Mouse (Mus musculus) midbrain, embryonic 13.5 days (tissue): ENCODE measurements at regions not wholly inside any gene's neighbourhood (a gene's known extent, or its start where the extent isn't known, plus 50 kb on each side); places are given as distances from the start of the nearest gene placed in this dataset.
"Not testable (repeated sequence)": the region's sequence is repeated elsewhere in the genome, so short reads cannot be mapped to it uniquely, and the experiment has no call there.

Experiments
- ATAC-seq: fragments of 200-750 bp; cut with Nextera tagmentation; 2 replicates; pipeline ENCODE4 v1.8.0; 2017; ENCODE audit warnings: mild to moderate bottlenecking, moderate TSS enrichment, moderate library complexity
- H3K27ac ChIP-seq: fragments of 300-500 bp; sonication (generic); 2 replicates; pipeline ENCODE4 v1.5.1; 2015; ENCODE audit warnings: inconsistent platforms, mild to moderate bottlenecking, moderate library complexity
- H3K27me3 ChIP-seq: fragments of 300-500 bp; sonication (generic); 2 replicates; pipeline ENCODE4 v1.6.1; 2015; ENCODE audit warnings: mild to moderate bottlenecking, inconsistent platforms
- H3K36me3 ChIP-seq: fragments of 300-500 bp; sonication (generic); 2 replicates; pipeline ENCODE4 v1.6.1; 2015; ENCODE audit warnings: mild to moderate bottlenecking, inconsistent platforms
- H3K4me1 ChIP-seq: fragments of 300-500 bp; sonication (generic); replicated peaks from 2 replicates; pipeline ENCODE4 v1.6.1; 2015; ENCODE audit warnings: inconsistent platforms
- H3K4me2 ChIP-seq: fragments of 300-500 bp; sonication (generic); replicated peaks from 2 replicates; pipeline ENCODE4 v1.6.1; 2015; ENCODE audit warnings: moderate library complexity, mild to moderate bottlenecking, inconsistent platforms
- H3K4me3 ChIP-seq: fragments of 300-500 bp; sonication (generic); replicated peaks from 2 replicates; pipeline ENCODE4 v1.5.1; 2015; ENCODE audit warnings: mild to moderate bottlenecking, inconsistent platforms
- H3K9ac ChIP-seq: fragments of 300-500 bp; sonication (generic); replicated peaks from 2 replicates; pipeline ENCODE4 v1.6.1; 2015; ENCODE audit warnings: mild to moderate bottlenecking, inconsistent platforms
- H3K9me3 ChIP-seq: fragments of 300-500 bp; sonication (generic); 2 replicates; pipeline ENCODE4 v1.6.1; 2016; ENCODE audit warnings: mild to moderate bottlenecking, inconsistent platforms
- WGBS: fragments of 180-500 bp; shearing (Covaris S2); methylation state at CpG from one replicate; pipeline ENCODE4 v1.1.7; 2015; 5-methylcytosine and 5-hydroxymethylcytosine counted together

GRCm38 (mm10) chr5:60228966-60229365 lies 1579.7 kb upstream of the G6pd2 start:
- 24% methylated on average over 6 of the region's 6 CpGs for WGBS
- ATAC-seq: no peak
- H3K4me2 ChIP-seq: no peak overlapping the region

GRCm38 (mm10) chr5:60231232-60231891 lies 1577.3 kb upstream of the G6pd2 start:
- peak; percentile 82 for ATAC-seq
- H3K4me2 ChIP-seq: peak overlapping the region; percentile 45
- H3K4me3 ChIP-seq: peak overlapping the region; percentile 21

More at GRCm38 (mm10) chr5:60228966-60229365, 1579.7 kb upstream of the G6pd2 start:
- Histone ChIP-seq H3K9ac (no peak overlapping the region), H3K36me3 (no peaks in the 10 kb centered on the region), H3K4me3 (no peak overlapping the region), H3K27ac (no peak overlapping the region), H3K4me1 (no peaks in the 10 kb centered on the region), H3K27me3 (no peaks in the 10 kb centered on the region), H3K9me3 (no peaks in the 10 kb centered on the region)

GRCm38 (mm10) chr5:60244185-60244584 lies 1564.4 kb upstream of the G6pd2 start:
- H3K36me3 ChIP-seq: no peaks in the 10 kb centered on the region
- H3K4me2 ChIP-seq: no peak overlapping the region
- 87% methylated on average over 2 of the region's 2 CpGs for whole genome bisulfite sequencing
- H3K9ac ChIP-seq: no peak overlapping the region
- H3K27ac ChIP-seq: no peak overlapping the region
- H3K4me3 ChIP-seq: no peak overlapping the region
- H3K9me3 ChIP-seq: no peaks in the 10 kb centered on the region
- no peaks in the 10 kb centered on the region for H3K27me3 ChIP-seq
- ATAC-seq: no peak
- H3K4me1 ChIP-seq: no peaks in the 10 kb centered on the region

More at GRCm38 (mm10) chr5:60231232-60231891, 1577.3 kb upstream of the G6pd2 start:
- H3K4me1 ChIP-seq, H3K9ac ChIP-seq, H3K36me3 ChIP-seq, H3K9me3 ChIP-seq, H3K27me3 ChIP-seq, H3K27ac ChIP-seq: not testable (repeated sequence)
- 19% methylated on average over 29 of the region's 30 CpGs for WGBS

GRCm38 (mm10) chr5:60276696-60277095 lies 1531.9 kb upstream of the G6pd2 start:
- no peak overlapping the region for H3K27ac ChIP-seq
- WGBS: 85% methylated on average over 2 of the region's 2 CpGs
- H3K4me3 ChIP-seq: no peak overlapping the region
- no peaks in the 10 kb centered on the region for H3K36me3 ChIP-seq
- no peaks in the 10 kb centered on the region for H3K9me3 ChIP-seq
- no peak for ATAC-seq
- no peaks in the 10 kb centered on the region for H3K27me3 ChIP-seq
- H3K4me2 ChIP-seq: no peak overlapping the region
- H3K4me1 ChIP-seq: no peaks in the 10 kb centered on the region
- H3K9ac ChIP-seq: no peak overlapping the region
